Mouse (Mus musculus) myocyte (in vitro differentiated cells): ENCODE results near the gene Adamts14. TPM values are rescaled to one million over a fixed set of nuclear protein-coding genes. Genes with fewer than 3 reads are reported as not detected.

Experiments
- H3K27me3 ChIP-seq: one replicate; pipeline ENCODE4 v1.6.1; 2011; ENCODE audit not compliant: control insufficient read depth, insufficient read depth, insufficient read length
- H3K36me3 ChIP-seq: one replicate; pipeline ENCODE4 v1.6.1; 2011; ENCODE audit not compliant: control insufficient read depth, insufficient read depth
- H3K4me2 ChIP-seq: one replicate; pipeline ENCODE4 v1.6.1; 2011; ENCODE audit warnings: low read depth, control low read depth
- H3K4me3 ChIP-seq: one replicate; pipeline ENCODE4 v1.5.1; 2011; ENCODE audit warnings: mild to moderate bottlenecking, control low read depth, moderate library complexity
- H3K79me2 ChIP-seq: one replicate; pipeline ENCODE4 v1.6.1; 2011; ENCODE audit not compliant: control insufficient read depth, insufficient read depth
- H3ac ChIP-seq: one replicate; pipeline ENCODE4 v1.6.1; 2011; ENCODE audit not compliant: control insufficient read depth, insufficient read length
- CEBPB ChIP-seq: IDR thresholded peaks from 2 replicates; pipeline ENCODE4 v1.6.1; 2011; ENCODE audit warnings: mild to moderate bottlenecking, moderate library complexity; ENCODE audit not compliant: poor library complexity, insufficient read depth, severe bottlenecking
- E2F4 ChIP-seq: IDR thresholded peaks from one replicate; pipeline ENCODE4 v1.6.1; 2011; ENCODE audit warnings: mild to moderate bottlenecking, control low read depth, moderate library complexity; ENCODE audit not compliant: insufficient read depth
- MAX ChIP-seq: IDR thresholded peaks from one replicate; pipeline ENCODE4 v1.6.1; 2011; ENCODE audit warnings: low read depth, mild to moderate bottlenecking, control low read depth
- MYOD1 ChIP-seq, 3 experiments: IDR thresholded peaks; one replicate each; pipeline ENCODE4 v1.6.1; 2011; ENCODE audit warnings: control low read depth in 2 of 3, low read depth in 2 of 3, mild to moderate bottlenecking in 2 of 3, moderate library complexity in 1 of 3; ENCODE audit not compliant: insufficient read length in 2 of 3, control insufficient read depth in 1 of 3
- MYOG ChIP-seq, 3 experiments: IDR thresholded peaks; one replicate each; pipeline ENCODE4 v1.6.1; 2011; ENCODE audit warnings: control low read depth in 2 of 3, low read depth in 2 of 3, mild to moderate bottlenecking in 2 of 3; ENCODE audit not compliant: insufficient read length in 2 of 3, control insufficient read depth in 1 of 3, insufficient read depth in 1 of 3
- POLR2A ChIP-seq: IDR thresholded peaks from one replicate; pipeline ENCODE4 v1.6.1; 2011; ENCODE audit warnings: low read depth, mild to moderate bottlenecking, control low read depth, moderate library complexity; ENCODE audit not compliant: insufficient read length
- POLR2AphosphoS2 ChIP-seq: IDR thresholded peaks from one replicate; pipeline ENCODE4 v1.6.1; 2011; ENCODE audit warnings: low read depth, control low read depth; ENCODE audit not compliant: insufficient read length
- REST ChIP-seq: IDR thresholded peaks from one replicate; pipeline ENCODE4 v1.6.1; 2011; ENCODE audit warnings: mild to moderate bottlenecking, control low read depth, moderate library complexity; ENCODE audit not compliant: insufficient read depth, insufficient read length
- SRF ChIP-seq: IDR thresholded peaks from one replicate; pipeline ENCODE4 v1.6.1; 2011; ENCODE audit warnings: low read depth; ENCODE audit not compliant: control insufficient read depth, insufficient read length
- TCF12 ChIP-seq: IDR thresholded peaks from one replicate; pipeline ENCODE4 v1.6.1; 2011; ENCODE audit warnings: mild to moderate bottlenecking, control low read depth; ENCODE audit not compliant: poor library complexity, insufficient read depth, severe bottlenecking
- TCF3 ChIP-seq: IDR thresholded peaks from one replicate; pipeline ENCODE4 v1.6.1; 2011; ENCODE audit warnings: low read depth, control low read depth; ENCODE audit not compliant: insufficient read length
- USF1 ChIP-seq: IDR thresholded peaks from one replicate; pipeline ENCODE4 v1.6.1; 2011; ENCODE audit warnings: low read depth, mild to moderate bottlenecking, control low read depth, moderate library complexity
- polyA plus RNA-seq: library from polyadenylated mRNA; unstranded; fragments of >200 nt; fragmentation: generic; extraction: Trizol; gene quantifications from one replicate; pipeline ENCODE4 v1.2.1, GENCODE M21; 2012; ENCODE audit warnings: missing spikeins

Gene Adamts14
- polyA plus RNA-seq, 1 experiment: 31.0 TPM

DNA sequence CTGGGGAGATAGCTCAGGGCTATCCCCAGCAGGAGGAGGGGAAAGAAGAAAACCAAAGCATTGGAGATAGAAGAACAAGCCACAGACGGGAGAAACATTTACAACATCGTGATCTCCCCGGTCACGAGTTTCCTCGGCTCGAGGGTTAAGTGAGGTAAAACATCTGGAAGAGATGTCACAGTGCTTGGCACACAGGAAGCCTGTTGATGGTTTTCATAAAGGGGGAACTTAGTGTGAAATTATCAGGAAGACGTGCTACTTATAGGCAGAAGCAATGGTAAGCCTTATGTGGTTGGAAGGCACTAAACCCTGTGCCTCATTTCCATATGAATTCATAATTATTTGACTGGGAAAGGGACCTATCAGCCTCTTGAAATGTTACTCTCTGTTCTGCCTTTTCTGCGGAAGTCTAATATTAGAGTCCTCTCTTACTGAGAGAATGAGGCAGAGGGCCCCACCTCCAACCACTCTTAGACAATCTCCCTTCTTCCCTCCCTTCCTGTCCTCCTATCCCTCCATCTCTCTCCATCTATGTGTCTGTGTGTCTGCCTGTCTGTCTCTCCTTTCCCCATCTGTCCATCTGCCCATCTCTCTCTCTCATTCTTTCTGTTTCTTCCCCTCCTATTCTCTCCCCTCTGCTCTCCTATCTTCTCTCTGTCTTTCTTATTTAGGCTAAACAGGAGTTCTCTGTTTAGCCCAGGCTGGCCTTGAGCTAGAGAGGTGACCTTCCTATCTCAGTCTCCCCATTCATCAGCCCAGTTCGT, 105.7 kb downstream of the Adamts14 start:
- TF ChIP-seq USF1 (no peak), TCF12 (no peak), REST (no peak), POLR2A (no peak), MYOG (IDR thresholded peaks at IDR 0.05; ENCODE audit: control insufficient read depth in 1 of 3, insufficient read depth in 1 of 3, insufficient read length in 2 of 3, low read depth in 2 of 3) (no peak), MYOD1 (IDR thresholded peaks at IDR 0.05; ENCODE audit: control insufficient read depth in 1 of 3, insufficient read length in 2 of 3, low read depth in 2 of 3) (no peak), CEBPB (no peak), POLR2AphosphoS2 (no peak), TCF3 (no peak), E2F4 (no peak), SRF (no peak), MAX (no peak)
- H3K79me2 ChIP-seq: no peaks in the 10 kb centered on the region
- H3K36me3 ChIP-seq: no peaks in the 10 kb centered on the region
- no peak overlapping the region for H3K4me2 ChIP-seq
- H3ac ChIP-seq: no peak overlapping the region
- H3K4me3 ChIP-seq: no peak overlapping the region
- peaks cover 15% of the 10 kb centered on the region for H3K27me3 ChIP-seq

DNA sequence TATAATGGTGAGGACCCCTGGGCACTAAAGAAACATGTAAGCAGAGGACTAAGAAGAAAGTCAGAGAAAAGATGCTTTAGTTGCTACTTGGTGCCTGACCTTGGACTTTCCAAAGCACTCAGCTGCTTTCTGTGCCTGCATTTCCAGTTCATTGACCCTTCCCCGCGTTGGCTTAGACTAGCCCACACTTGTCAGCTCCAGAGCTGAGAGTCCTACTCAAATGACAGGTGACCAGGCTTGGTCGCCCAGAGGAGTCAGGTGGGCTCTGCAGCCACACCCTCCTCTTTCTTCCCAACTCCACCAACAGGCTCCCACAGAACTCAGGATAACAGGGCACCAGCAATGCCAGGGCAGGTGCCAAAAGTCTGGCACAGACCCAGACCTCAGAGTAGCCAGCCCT, 110.9 kb downstream of the Adamts14 start:
- Histone ChIP-seq H3K4me2 (no peak overlapping the region), H3K27me3 (no peaks in the 10 kb centered on the region), H3K79me2 (no peaks in the 10 kb centered on the region), H3K4me3 (no peak overlapping the region), H3ac (no peak overlapping the region), H3K36me3 (no peaks in the 10 kb centered on the region)
- TF ChIP-seq CEBPB (no peak), MYOD1 (IDR thresholded peaks at IDR 0.05; ENCODE audit: control insufficient read depth in 1 of 3, insufficient read length in 2 of 3, low read depth in 2 of 3) (no peak), POLR2AphosphoS2 (no peak), USF1 (no peak), MYOG (IDR thresholded peaks at IDR 0.05; ENCODE audit: control insufficient read depth in 1 of 3, insufficient read depth in 1 of 3, insufficient read length in 2 of 3, low read depth in 2 of 3) (no peak), SRF (no peak), MAX (no peak), TCF3 (no peak), REST (no peak), TCF12 (no peak), POLR2A (no peak), E2F4 (no peak)

GRCm38 (mm10) chr10:61160671-61161070, 112.6 kb downstream of the Adamts14 start:
- Histone ChIP-seq H3K4me2 (no peak overlapping the region), H3K79me2 (no peaks in the 10 kb centered on the region), H3K27me3 (no peaks in the 10 kb centered on the region), H3ac (no peak overlapping the region), H3K4me3 (no peak overlapping the region), H3K36me3 (no peaks in the 10 kb centered on the region)
- TF ChIP-seq USF1 (no peak), SRF (no peak), REST (no peak), E2F4 (no peak), TCF12 (no peak), CEBPB (no peak), MAX (no peak), POLR2A (no peak), TCF3 (no peak), MYOD1 (IDR thresholded peaks at IDR 0.05; ENCODE audit: control insufficient read depth in 1 of 3, insufficient read length in 2 of 3, low read depth in 2 of 3) (no peak), POLR2AphosphoS2 (no peak), MYOG (IDR thresholded peaks at IDR 0.05; ENCODE audit: control insufficient read depth in 1 of 3, insufficient read depth in 1 of 3, insufficient read length in 2 of 3, low read depth in 2 of 3) (no peak)

- H3K4me2 ChIP-seq: no peak overlapping the region
- H3K4me3 ChIP-seq: no peak overlapping the region
- H3K36me3 ChIP-seq: no peaks in the 10 kb centered on the region
- TF ChIP-seq POLR2AphosphoS2 (no peak), E2F4 (no peak), MAX (no peak), POLR2A (no peak), USF1 (no peak), TCF12 (no peak), SRF (no peak), TCF3 (no peak), REST (no peak), MYOG (IDR thresholded peaks at IDR 0.05; ENCODE audit: control insufficient read depth in 1 of 3, insufficient read depth in 1 of 3, insufficient read length in 2 of 3, low read depth in 2 of 3) (no peak)
- no peaks in the 10 kb centered on the region for H3K27me3 ChIP-seq
- no peaks in the 10 kb centered on the region for H3K79me2 ChIP-seq
- no peak overlapping the region for H3ac ChIP-seq
Observed at GRCm38 (mm10) chr10:61160089-61160488, 113.1 kb downstream of the Adamts14 start.
